Mouse (Mus musculus): ENCODE results near the gene Usp8. TPM values are rescaled to one million over a fixed set of nuclear protein-coding genes. Genes with fewer than 3 reads are reported as not detected.

The Usp8 gene
- polyA plus RNA-seq, 1 experiment from 2014 or later: 34.3 TPM

GRCm38 (mm10) chr2:126765867-126766582 is 58.9 kb downstream of the Usp8 start:
- Histone ChIP-seq H3K4me3 (no peak overlapping the region), H3K27ac (peak overlapping the region; percentile 41; the same call in 1 of the 2 replicates), H3K9me3 (no peaks in the 10 kb centered on the region), H3K27me3 (ENCODE audit: insufficient read depth, poor library complexity, severe bottlenecking) (no peaks in the 10 kb centered on the region), H3K36me3 (peaks cover 37% of the 10 kb centered on the region), H3K4me1 (replicated peaks) (peaks cover 6% of the 10 kb centered on the region; the same call in 1 of the 2 replicates)
- 55% methylated on average over 11 of the region's 11 CpGs for WGBS
- no peak for DNase-seq (ENCODE audit: low spot score)

GRCm38 (mm10) chr2:126767599-126767998 is 60.5 kb downstream of the Usp8 start:
- Histone ChIP-seq H3K27ac (no peak overlapping the region), H3K27me3 (ENCODE audit: insufficient read depth, poor library complexity, severe bottlenecking) (no peaks in the 10 kb centered on the region), H3K4me1 (replicated peaks) (peaks cover 6% of the 10 kb centered on the region; the same call in 1 of the 2 replicates), H3K9me3 (no peaks in the 10 kb centered on the region), H3K4me3 (no peak overlapping the region), H3K36me3 (peaks cover 21% of the 10 kb centered on the region)
- 96% methylated on average over 3 of the region's 3 CpGs for WGBS
- DNase-seq (ENCODE audit: low spot score): no peak

- WGBS: 80% methylated on average over 4 of the region's 4 CpGs
- H3K9me3 ChIP-seq: no peaks in the 10 kb centered on the region
- H3K4me3 ChIP-seq: no peak overlapping the region
- H3K4me1 ChIP-seq (replicated peaks): peaks cover 6% of the 10 kb centered on the region; the same call in 1 of the 2 replicates
- peaks cover 15% of the 10 kb centered on the region for H3K36me3 ChIP-seq
- no peaks in the 10 kb centered on the region for H3K27me3 ChIP-seq (ENCODE audit: insufficient read depth, poor library complexity, severe bottlenecking)
- DNase-seq (ENCODE audit: low spot score): no peak
- H3K27ac ChIP-seq: no peak overlapping the region
These were observed 61.1 kb downstream of the Usp8 start for GRCm38 (mm10) chr2:126768194-126768593.

- Histone ChIP-seq H3K4me3 (no peak overlapping the region), H3K9me3 (no peaks in the 10 kb centered on the region), H3K27me3 (ENCODE audit: insufficient read depth, poor library complexity, severe bottlenecking) (no peaks in the 10 kb centered on the region), H3K27ac (no peak overlapping the region), H3K4me1 (replicated peaks) (peaks cover 6% of the 10 kb centered on the region; the same call in 1 of the 2 replicates), H3K36me3 (peaks cover 1% of the 10 kb centered on the region)
- WGBS: 76% methylated on average over 19 of the region's 19 CpGs
- no peak for DNase-seq (ENCODE audit: low spot score)
These were observed 62.5 kb downstream of the Usp8 start for GRCm38 (mm10) chr2:126769431-126770181.

GRCm38 (mm10) chr2:126772217-126772616 is 65.1 kb downstream of the Usp8 start:
- DNase-seq (ENCODE audit: low spot score): no peak
- Histone ChIP-seq H3K27ac (no peak overlapping the region), H3K4me1 (replicated peaks) (no peaks in the 10 kb centered on the region; the same call in 1 of the 2 replicates), H3K36me3 (no peaks in the 10 kb centered on the region), H3K9me3 (no peaks in the 10 kb centered on the region), H3K4me3 (no peak overlapping the region), H3K27me3 (ENCODE audit: insufficient read depth, poor library complexity, severe bottlenecking) (no peaks in the 10 kb centered on the region)
- WGBS: 93% methylated on average over 5 of the region's 5 CpGs

- no peak overlapping the region for H3K4me3 ChIP-seq
- H3K4me1 ChIP-seq (replicated peaks): no peaks in the 10 kb centered on the region; the same call in 1 of the 2 replicates
- 66% methylated on average over 4 of the region's 4 CpGs for WGBS
- H3K27me3 ChIP-seq (ENCODE audit: insufficient read depth, poor library complexity, severe bottlenecking): no peaks in the 10 kb centered on the region
- H3K27ac ChIP-seq: no peak overlapping the region
- no peaks in the 10 kb centered on the region for H3K9me3 ChIP-seq
- DNase-seq (ENCODE audit: low spot score): no peak
- H3K36me3 ChIP-seq: no peaks in the 10 kb centered on the region
These were observed 68.8 kb downstream of the Usp8 start for GRCm38 (mm10) chr2:126775951-126776350.

GRCm38 (mm10) chr2:126776416-126776815 is 69.3 kb downstream of the Usp8 start:
- Histone ChIP-seq H3K4me3 (no peak overlapping the region), H3K4me1 (replicated peaks) (no peaks in the 10 kb centered on the region; the same call in 1 of the 2 replicates), H3K36me3 (no peaks in the 10 kb centered on the region), H3K27ac (no peak overlapping the region), H3K27me3 (ENCODE audit: insufficient read depth, poor library complexity, severe bottlenecking) (no peaks in the 10 kb centered on the region), H3K9me3 (no peaks in the 10 kb centered on the region)
- DNase-seq (ENCODE audit: low spot score): no peak
- WGBS: 64% methylated on average over 1 of the region's 1 CpGs

GRCm38 (mm10) chr2:126778806-126779205 is 71.7 kb downstream of the Usp8 start:
- 86% methylated on average over 4 of the region's 4 CpGs for WGBS
- H3K9me3 ChIP-seq: no peaks in the 10 kb centered on the region
- no peak overlapping the region for H3K27ac ChIP-seq
- H3K4me3 ChIP-seq: no peak overlapping the region
- no peak for DNase-seq (ENCODE audit: low spot score)
- H3K4me1 ChIP-seq (replicated peaks): peaks cover 2% of the 10 kb centered on the region; the same call in 1 of the 2 replicates
- H3K36me3 ChIP-seq: no peaks in the 10 kb centered on the region
- H3K27me3 ChIP-seq (ENCODE audit: insufficient read depth, poor library complexity, severe bottlenecking): no peaks in the 10 kb centered on the region

- H3K4me3 ChIP-seq: no peak overlapping the region
- no peaks in the 10 kb centered on the region for H3K36me3 ChIP-seq
- no peak overlapping the region for H3K27ac ChIP-seq
- no peak for DNase-seq (ENCODE audit: low spot score)
- 87% methylated on average over 10 of the region's 10 CpGs for WGBS
- no peaks in the 10 kb centered on the region for H3K9me3 ChIP-seq
- H3K4me1 ChIP-seq (replicated peaks): 0 out of 2 replicates have a peak, but pooled peaks cover 2% of the 10 kb centered on the region
- H3K27me3 ChIP-seq (ENCODE audit: insufficient read depth, poor library complexity, severe bottlenecking): no peaks in the 10 kb centered on the region
These were observed 73.2 kb downstream of the Usp8 start for GRCm38 (mm10) chr2:126780286-126780685.

GRCm38 (mm10) chr2:126781478-126781877 is 74.3 kb downstream of the Usp8 start:
- no peak overlapping the region for H3K4me3 ChIP-seq
- H3K27me3 ChIP-seq (ENCODE audit: insufficient read depth, poor library complexity, severe bottlenecking): no peaks in the 10 kb centered on the region
- H3K27ac ChIP-seq: no peak overlapping the region
- 83% methylated on average over 1 of the region's 1 CpGs for WGBS
- no peaks in the 10 kb centered on the region for H3K36me3 ChIP-seq
- DNase-seq (ENCODE audit: low spot score): no peak
- no peaks in the 10 kb centered on the region for H3K9me3 ChIP-seq
- 0 out of 2 replicates have a peak, but pooled peaks cover 2% of the 10 kb centered on the region for H3K4me1 ChIP-seq (replicated peaks)

- Histone ChIP-seq H3K27me3 (ENCODE audit: insufficient read depth, poor library complexity, severe bottlenecking) (no peaks in the 10 kb centered on the region), H3K36me3 (no peaks in the 10 kb centered on the region), H3K9me3 (no peaks in the 10 kb centered on the region), H3K27ac (no peak overlapping the region), H3K4me1 (replicated peaks) (0 out of 2 replicates have a peak, but pooled peaks cover 2% of the 10 kb centered on the region), H3K4me3 (no peak overlapping the region)
- WGBS: 82% methylated on average over 3 of the region's 3 CpGs
- DNase-seq (ENCODE audit: low spot score): no peak
These were observed 75.3 kb downstream of the Usp8 start for GRCm38 (mm10) chr2:126782433-126782832.

GRCm38 (mm10) chr2:126783370-126783769 is 76.2 kb downstream of the Usp8 start, which contains the start of gene Usp50:
Gene Usp50 (minus strand): TSS chr2:126783470.
- H3K36me3 ChIP-seq: no peaks in the 10 kb centered on the region
- no peak for DNase-seq (ENCODE audit: low spot score)
- WGBS: 70% methylated on average over 4 of the region's 4 CpGs

More at GRCm38 (mm10) chr2:126783370-126783769, 76.2 kb downstream of the Usp8 start, which contains the start of gene Usp50:
- 0 out of 2 replicates have a peak, but pooled peaks cover 2% of the 10 kb centered on the region for H3K4me1 ChIP-seq (replicated peaks)
- no peak within 1 kb of the TSS for H3K27ac ChIP-seq
- H3K4me3 ChIP-seq: no peak within 1 kb of the TSS
- H3K9me3 ChIP-seq: no peaks in the 10 kb centered on the region
- H3K27me3 ChIP-seq (ENCODE audit: insufficient read depth, poor library complexity, severe bottlenecking): no peaks in the 10 kb centered on the region

All from hindbrain, embryonic 10.5 days (tissue).